Mouse (Mus musculus) granulocyte monocyte progenitor cell, adult 5-6 weeks (primary cell): ENCODE measurements around the gene Timd4. TPM values are rescaled to one million over a fixed set of nuclear protein-coding genes. Genes with fewer than 3 reads are reported as not detected.

ENCODE experiments used
- ATAC-seq: replicated peaks from 2 replicates; pipeline ENCODE4 v1.8.0; 2016; ENCODE audit warnings: mild to moderate bottlenecking, moderate TSS enrichment, inconsistent platforms; ENCODE audit not compliant: poor library complexity, severe bottlenecking
- total RNA-seq, 2 experiments: library from RNA; stranded (forward) in 1 of 2; stranded (reverse) in 1 of 2; fragments of 200-712, 200-1000 nt in 1 of 2; fragments of >200 nt in 1 of 2; fragmentation: Nextera tagmentation in 1 of 2; gene quantifications; 2 replicates each; pipeline ENCODE4 v1.2.3; 2014 to 2017

Gene Timd4
- total RNA-seq (2014; fragmentation: Nextera tagmentation) (not detected in 2 replicates), total RNA-seq (2017) (not detected in 2 replicates)

DNA sequence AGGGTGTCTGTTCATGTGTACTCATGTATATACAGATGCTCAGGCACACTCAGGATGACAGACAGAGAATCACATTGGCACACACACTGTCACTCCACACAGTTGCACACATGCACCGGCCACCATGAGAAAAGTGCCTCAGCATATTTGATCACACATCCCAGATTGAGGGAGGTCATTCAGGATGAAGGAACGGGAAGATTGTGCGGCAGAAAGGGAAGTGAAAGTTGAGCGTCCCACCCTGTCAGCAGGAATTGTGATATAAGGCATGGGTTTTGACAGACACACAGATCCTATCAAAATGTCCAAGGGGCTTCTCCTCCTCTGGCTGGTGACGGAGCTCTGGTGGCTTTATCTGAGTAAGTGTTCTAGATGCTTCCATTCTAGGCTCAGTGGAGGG, at the start of gene Timd4:
TSS of gene Timd4 (plus strand) at position 290 of the 400 bp plus-strand sequence.
- ATAC-seq, result no peak

DNA sequence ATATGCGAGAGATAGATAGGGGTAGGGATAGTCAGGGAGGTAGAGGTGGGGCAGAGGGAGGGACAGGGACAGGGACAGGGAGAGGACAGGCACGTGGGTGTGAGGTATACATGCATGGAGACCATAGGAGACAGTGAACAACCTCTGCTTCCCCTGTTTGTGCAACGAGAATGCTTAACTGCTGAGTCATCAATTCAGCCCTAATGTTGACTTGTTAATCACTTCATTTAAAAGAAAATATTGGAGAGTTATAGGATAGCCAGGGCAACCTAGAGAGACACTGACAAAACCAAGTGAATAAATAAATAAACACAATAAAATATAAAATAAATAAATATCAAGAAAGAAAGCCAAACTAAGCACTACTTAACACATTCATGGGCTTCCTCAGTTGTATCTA, 33.7 kb upstream of the Timd4 start:
- no peak for ATAC-seq

GRCm38 (mm10) chr11:46779811-46780210, 30.8 kb upstream of the Timd4 start:
- ATAC-seq, result no peak

DNA sequence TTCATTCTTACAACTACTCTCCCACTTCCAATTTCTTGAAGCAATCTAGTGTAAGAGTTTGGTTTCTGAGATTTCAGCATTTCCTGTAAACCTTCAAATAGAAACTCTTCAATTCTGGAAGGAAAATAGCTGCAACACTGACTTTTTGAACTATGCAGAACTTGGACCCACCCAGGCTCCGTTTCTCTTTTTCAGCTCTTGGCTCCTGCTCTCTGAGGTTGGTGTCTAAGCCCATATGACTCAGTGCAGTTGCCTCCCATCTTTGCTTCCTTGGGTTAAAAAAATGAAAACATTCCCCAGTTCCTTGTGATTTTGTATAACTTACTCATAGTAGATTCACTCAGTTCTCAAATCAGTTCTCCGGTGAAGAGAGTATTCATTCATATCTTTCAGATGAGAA, 6.2 kb upstream of the Timd4 start:
- no peak for ATAC-seq

DNA sequence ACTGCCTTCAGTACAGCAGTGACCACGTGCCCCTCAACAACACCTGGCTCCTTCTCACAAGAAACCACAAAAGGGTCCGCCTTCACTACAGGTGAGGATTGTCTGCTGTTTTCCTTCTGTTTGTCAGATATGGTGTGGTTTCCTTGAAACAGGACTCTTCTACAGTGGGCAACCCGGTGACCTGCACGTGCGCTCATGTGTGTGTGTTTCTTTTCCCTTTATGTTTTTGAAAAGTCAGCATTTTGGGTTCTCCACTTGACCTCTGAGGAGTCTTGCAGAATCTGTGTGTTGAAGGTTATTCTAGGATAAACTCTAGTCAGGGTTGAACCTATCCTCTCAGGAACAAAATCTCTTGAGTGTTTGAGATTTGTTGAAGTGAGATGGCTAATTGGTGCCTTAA, 7.1 kb downstream of the Timd4 start:
- no peak for ATAC-seq

DNA sequence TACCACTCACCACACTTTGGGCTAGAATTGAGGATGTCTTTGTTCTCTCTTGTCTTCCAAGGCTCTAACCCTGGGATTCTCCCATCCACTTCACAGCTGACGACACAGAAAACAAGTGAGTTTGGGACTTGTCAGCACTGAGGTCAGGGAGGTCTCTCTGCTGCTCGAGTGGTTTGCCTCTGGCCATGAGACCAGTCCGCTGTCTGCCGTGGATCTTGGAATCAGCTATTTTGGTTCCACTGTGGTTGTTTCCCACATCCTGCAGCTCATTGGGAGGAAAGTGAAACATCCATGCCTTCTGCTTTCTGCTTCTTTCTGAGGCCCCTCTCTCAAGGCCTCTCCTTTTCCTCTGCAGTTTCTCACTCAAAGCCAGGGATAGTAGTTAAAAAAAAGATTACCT, 9.3 kb downstream of the Timd4 start:
- no peak for ATAC-seq

GRCm38 (mm10) chr11:46830348-46830747, 19.7 kb downstream of the Timd4 start:
- no peak for ATAC-seq

GRCm38 (mm10) chr11:46835080-46835479, 24.5 kb downstream of the Timd4 start:
- ATAC-seq, result no peak

DNA sequence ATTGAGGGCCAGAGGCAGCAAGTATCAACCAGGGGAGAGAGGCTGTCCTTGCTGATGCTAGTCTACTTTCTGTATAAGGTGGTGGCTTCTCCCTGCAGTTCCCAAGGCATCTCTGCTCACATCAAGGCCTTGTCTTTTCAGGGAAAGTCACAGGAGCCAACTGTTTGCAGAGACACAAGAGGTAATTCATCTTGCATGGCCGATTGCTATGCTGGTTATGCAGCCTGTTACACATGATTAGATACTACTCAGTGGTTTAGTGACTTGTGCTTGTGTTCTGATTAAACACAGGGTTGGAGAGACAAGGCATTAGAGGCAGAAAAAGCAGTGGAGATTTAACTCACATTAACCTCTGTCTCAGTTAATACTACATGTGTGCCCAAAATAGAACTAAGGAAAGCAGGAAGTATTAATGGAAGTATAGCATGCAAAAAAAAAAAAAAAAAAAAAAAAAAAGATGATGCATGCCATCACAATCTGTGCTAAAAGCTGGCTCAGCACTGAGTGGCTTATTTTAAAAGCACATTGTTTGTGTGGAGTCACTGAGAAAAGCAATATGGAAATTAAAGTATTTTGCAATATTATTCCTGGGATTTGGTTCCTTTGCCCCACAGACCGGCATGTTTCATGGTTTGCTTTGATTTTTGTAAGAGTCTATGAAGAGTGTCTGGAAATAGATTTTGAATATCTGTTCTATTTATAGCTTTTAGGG, 31.6 kb downstream of the Timd4 start:
- ATAC-seq, result no peak

- no peak for ATAC-seq
Measured at GRCm38 (mm10) chr11:46846661-46847060, 36.1 kb downstream of the Timd4 start.

GRCm38 (mm10) chr11:46847827-46848220, 37.2 kb downstream of the Timd4 start:
- ATAC-seq, result no peak

DNA sequence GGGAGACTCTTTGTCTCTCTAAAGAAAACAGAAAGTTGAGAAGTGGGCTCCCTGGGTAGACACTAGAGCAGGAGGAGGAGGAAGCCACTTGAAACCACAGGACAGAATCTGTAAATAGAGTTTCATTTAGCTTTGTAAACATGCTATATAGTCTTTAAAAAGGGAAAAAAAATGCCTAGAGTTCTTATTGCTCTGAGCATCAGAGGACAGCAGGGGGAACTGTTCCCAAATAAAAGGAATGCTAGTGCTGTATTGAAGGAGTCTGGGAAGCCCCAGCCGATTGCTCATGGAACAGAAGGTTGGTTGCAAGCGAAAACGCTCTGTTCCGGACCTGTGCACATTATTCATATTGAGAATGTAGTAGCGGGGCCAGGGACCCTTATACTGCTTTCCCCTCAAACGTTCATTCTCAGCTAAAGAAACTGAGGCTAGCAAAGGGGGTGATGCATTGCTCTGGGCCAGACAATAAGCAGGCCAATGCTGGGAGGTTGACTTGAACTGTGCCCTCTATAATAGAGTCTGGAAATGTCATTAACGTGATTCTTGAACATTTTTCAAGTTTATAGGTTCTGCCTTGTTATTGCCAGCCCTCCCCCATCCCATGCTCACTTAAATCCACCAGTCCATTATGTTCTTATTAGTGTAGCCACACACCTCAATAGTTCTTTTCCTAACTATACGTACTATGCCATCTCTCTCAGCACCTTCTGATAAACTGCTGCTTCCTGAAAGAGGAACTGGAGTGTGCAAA, 37.8 kb downstream of the Timd4 start:
- ATAC-seq, result no peak

GRCm38 (mm10) chr11:46864809-46865208, 54.2 kb downstream of the Timd4 start:
- ATAC-seq, result no peak

DNA sequence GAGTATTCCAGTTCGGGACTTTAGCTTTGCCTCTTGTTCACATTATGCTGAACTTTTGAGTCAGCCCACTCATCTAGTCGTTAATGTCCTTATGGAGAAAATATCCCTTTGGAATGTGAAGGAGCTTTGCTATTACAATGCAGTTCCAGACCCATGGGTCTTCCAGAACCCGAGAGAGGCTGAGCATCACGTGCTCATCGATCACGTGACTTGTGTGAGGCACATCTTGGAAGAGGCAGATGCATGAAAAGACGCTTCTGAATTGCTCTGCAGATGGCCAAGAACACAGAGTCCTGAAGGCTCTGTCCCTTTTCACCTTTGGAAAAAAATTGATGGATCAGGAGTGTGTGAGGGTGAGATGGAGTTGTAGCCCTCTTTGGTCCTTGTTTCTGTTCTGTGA, 58.0 kb downstream of the Timd4 start:
- ATAC-seq, result no peak

DNA sequence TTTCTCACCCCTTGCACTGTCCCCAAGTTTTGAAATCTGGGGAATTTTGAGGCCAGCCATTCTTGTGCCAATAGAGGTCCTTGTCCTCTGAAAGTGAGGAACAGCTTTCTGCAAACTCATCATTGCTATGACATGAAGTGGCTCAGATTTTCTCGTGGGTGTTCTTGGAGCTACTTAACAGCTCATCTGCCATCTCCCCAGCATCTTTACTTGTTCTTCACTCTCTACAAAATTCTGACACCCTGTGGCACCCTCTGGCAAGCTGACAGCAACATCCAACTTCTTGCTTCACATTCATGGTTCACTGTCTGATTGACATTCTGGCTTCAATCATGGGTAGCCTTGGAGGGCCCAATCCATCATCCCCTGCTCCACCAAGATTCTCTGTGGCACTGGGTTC, 65.2 kb downstream of the Timd4 start:
- no peak for ATAC-seq

- no peak for ATAC-seq
Measured at GRCm38 (mm10) chr11:46882456-46882855, 71.9 kb downstream of the Timd4 start.

DNA sequence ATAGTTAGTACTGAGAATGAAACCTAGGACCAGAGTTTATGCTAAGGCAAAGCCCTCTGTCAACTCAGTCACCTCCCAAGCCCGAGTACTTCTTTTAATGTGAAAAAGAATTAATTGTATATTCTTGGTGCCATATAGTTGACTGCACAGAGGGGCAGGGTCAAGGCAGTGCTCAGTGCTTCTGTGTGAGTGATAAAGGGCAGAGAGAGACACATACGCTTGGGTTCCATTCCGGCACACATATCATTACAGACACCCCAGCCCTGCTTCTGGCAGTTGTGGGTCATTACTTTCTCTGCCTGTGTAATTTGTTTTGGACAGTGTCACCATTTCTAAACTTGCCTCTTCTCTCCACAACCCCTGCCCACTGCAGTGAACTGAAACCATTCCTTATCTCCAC, 78.5 kb downstream of the Timd4 start:
- ATAC-seq, result no peak

Other genes starting within 250 kb of the Timd4 start
- not detected in 2 replicates for gene BC053393, start 239.3 kb upstream of the Timd4 start, total RNA-seq (2014; fragmentation: Nextera tagmentation)
- not detected in 2 replicates for gene BC053393, start 239.3 kb upstream of the Timd4 start, total RNA-seq (2017)
- not detected in 2 replicates for gene Dppa1, start 181.5 kb upstream of the Timd4 start, total RNA-seq (2014; fragmentation: Nextera tagmentation)
- not detected in 2 replicates for gene Dppa1, start 181.5 kb upstream of the Timd4 start, total RNA-seq (2017)
- gene Timd2, start 103.7 kb upstream of the Timd4 start, total RNA-seq (2014; fragmentation: Nextera tagmentation), result not detected in 2 replicates
- 0.13 TPM in 1 of 2 replicates, not detected in the other for gene Timd2, start 103.7 kb upstream of the Timd4 start, total RNA-seq (2017)
- gene Havcr1, start 75.7 kb upstream of the Timd4 start, total RNA-seq (2014; fragmentation: Nextera tagmentation), result not detected in 2 replicates
- gene Havcr1, start 75.7 kb upstream of the Timd4 start, total RNA-seq (2017), result not detected in 2 replicates